Mouse (Mus musculus) kidney, embryonic 14.5 days (tissue): ENCODE measurements at regions not wholly inside any gene's neighbourhood (a gene's known extent, or its start where the extent isn't known, plus 50 kb on each side); places are given as distances from the start of the nearest gene placed in this dataset.

Experiments
- ATAC-seq: fragments of 200-750 bp; cut with Nextera tagmentation; 2 replicates; pipeline ENCODE4 v1.8.0; 2017; ENCODE audit warnings: moderate number of reproducible peaks, mild to moderate bottlenecking, moderate TSS enrichment, moderate library complexity; ENCODE audit not compliant: low FRiP score, low TSS enrichment
- H3K27ac ChIP-seq: fragments of 300-500 bp; sonication (generic); 2 replicates; pipeline ENCODE4 v1.5.1; 2014; ENCODE audit warnings: low read depth, mild to moderate bottlenecking, low read length, moderate library complexity, mixed read lengths
- H3K27me3 ChIP-seq: fragments of 300-500 bp; sonication (generic); 2 replicates; pipeline ENCODE4 v1.6.1; 2014; ENCODE audit warnings: mild to moderate bottlenecking, low read length; ENCODE audit not compliant: control insufficient read depth, insufficient read depth
- H3K36me3 ChIP-seq: fragments of 300-500 bp; sonication (generic); 2 replicates; pipeline ENCODE4 v1.6.1; 2014; ENCODE audit warnings: low read length, mixed read lengths; ENCODE audit not compliant: control insufficient read depth, insufficient read depth
- H3K4me1 ChIP-seq: fragments of 300-500 bp; sonication (generic); 2 replicates; pipeline ENCODE4 v1.6.1; 2014; ENCODE audit warnings: low read length, mixed read lengths; ENCODE audit not compliant: control insufficient read depth, insufficient read depth
- H3K4me2 ChIP-seq: fragments of 300-500 bp; sonication (generic); replicated peaks from 2 replicates; pipeline ENCODE4 v1.6.1; 2014; ENCODE audit warnings: low read depth, mild to moderate bottlenecking, low read length
- H3K4me3 ChIP-seq: fragments of 300-500 bp; sonication (generic); 2 replicates; pipeline ENCODE4 v1.5.1; 2014; ENCODE audit warnings: mild to moderate bottlenecking, low read length
- H3K9ac ChIP-seq: fragments of 300-500 bp; sonication (generic); 2 replicates; pipeline ENCODE4 v1.6.1; 2014; ENCODE audit warnings: low read depth, mild to moderate bottlenecking, low read length, moderate library complexity
- H3K9me3 ChIP-seq: fragments of 300-500 bp; sonication (generic); 2 replicates; pipeline ENCODE4 v1.6.1; 2016; ENCODE audit warnings: low read length; ENCODE audit not compliant: control insufficient read depth
- WGBS: fragments of 180-500 bp; shearing (Covaris S2); extraction: QIAGEN DNeasy Blood & Tissue Kit; methylation state at CpG from one replicate; pipeline ENCODE4 v1.1.7; 2014; 5-methylcytosine and 5-hydroxymethylcytosine counted together

DNA sequence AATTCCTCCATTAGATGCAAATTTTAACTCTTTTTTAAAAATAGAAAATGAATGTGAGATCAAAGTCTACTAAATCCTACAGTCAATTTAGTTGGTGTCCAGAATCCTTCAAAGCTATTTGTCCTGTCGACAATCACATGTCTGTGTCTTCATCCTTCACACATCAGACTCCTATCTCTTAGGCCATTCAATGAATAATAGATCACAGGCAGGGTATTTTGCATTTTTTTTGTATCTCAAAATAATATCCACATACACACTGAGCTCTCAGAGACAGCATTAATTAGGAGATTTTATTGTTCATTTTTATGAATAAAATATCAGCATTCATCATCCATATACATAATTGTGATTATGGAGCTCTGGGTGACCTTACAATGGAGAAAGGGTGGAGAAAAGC, 427.2 kb downstream of the Hao1 start:
- no peak overlapping the region for H3K27ac ChIP-seq
- H3K9ac ChIP-seq = no peak overlapping the region
- no peak overlapping the region for H3K4me2 ChIP-seq
- H3K4me1 ChIP-seq = no peaks in the 10 kb centered on the region
- H3K4me3 ChIP-seq = no peak overlapping the region
- H3K9me3 ChIP-seq = no peaks in the 10 kb centered on the region
- no peak for ATAC-seq
- H3K36me3 ChIP-seq = no peaks in the 10 kb centered on the region
- no peaks in the 10 kb centered on the region for H3K27me3 ChIP-seq
- WGBS = 74% methylated on average over 1 of the region's 1 CpGs

DNA sequence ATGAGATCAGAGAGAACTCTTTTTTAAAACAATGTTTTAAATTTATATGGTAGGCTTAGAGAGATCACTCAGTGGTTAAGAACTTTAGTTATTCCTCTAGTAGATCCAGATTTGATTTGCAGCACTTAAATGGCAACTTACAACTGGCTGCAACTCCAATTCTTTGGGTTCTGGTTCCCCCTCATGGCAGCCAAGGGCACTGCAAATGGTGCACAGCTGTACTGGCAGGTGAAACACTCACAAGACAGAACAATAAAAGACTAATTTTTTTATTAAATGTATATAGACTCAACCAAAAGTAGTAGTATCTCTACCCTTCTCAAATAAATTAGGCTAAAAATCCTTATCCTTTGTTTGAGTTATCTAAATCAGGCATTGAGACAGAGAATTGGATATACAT, 446.9 kb downstream of the Hao1 start:
- no peaks in the 10 kb centered on the region for H3K9me3 ChIP-seq
- H3K27ac ChIP-seq = no peak overlapping the region
- H3K4me3 ChIP-seq = no peak overlapping the region
- H3K36me3 ChIP-seq = no peaks in the 10 kb centered on the region
- no peak overlapping the region for H3K4me2 ChIP-seq
- ATAC-seq = no peak
- no peaks in the 10 kb centered on the region for H3K4me1 ChIP-seq
- H3K9ac ChIP-seq = no peak overlapping the region
- H3K27me3 ChIP-seq = no peaks in the 10 kb centered on the region

- no peak overlapping the region for H3K9ac ChIP-seq
- no peaks in the 10 kb centered on the region for H3K36me3 ChIP-seq
- no peaks in the 10 kb centered on the region for H3K9me3 ChIP-seq
- H3K4me2 ChIP-seq = no peak overlapping the region
- H3K4me3 ChIP-seq = no peak overlapping the region
- H3K27me3 ChIP-seq = no peaks in the 10 kb centered on the region
- no peaks in the 10 kb centered on the region for H3K4me1 ChIP-seq
- 90% methylated on average over 2 of the region's 2 CpGs for WGBS
- no peak overlapping the region for H3K27ac ChIP-seq
- ATAC-seq = no peak
Measured at GRCm38 (mm10) chr2:134088374-134088773, 465.8 kb downstream of the Hao1 start.

DNA sequence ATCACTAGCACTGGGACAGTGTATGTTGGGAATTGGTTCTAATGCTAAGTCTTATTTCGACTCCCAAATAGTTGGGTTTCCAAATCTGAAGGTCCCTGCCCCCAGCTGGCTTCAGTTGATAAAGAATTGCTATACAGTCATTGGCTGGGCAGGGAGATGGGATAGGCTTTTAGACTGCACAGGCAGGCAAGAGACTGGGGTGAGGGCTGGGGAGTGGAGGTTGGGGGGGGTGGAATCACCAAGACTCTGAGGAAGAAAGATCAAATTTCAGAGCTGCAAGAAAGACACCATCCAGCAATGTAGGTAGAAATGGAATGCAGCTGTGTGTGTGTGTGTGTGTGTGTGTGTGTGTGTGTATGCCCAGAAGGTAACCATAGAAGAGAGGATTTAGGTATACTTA, 474.0 kb downstream of the Hao1 start:
- Histone ChIP-seq H3K36me3 (no peaks in the 10 kb centered on the region), H3K4me2 (no peak overlapping the region), H3K27me3 (no peaks in the 10 kb centered on the region), H3K4me1 (no peaks in the 10 kb centered on the region), H3K9me3 (no peaks in the 10 kb centered on the region), H3K27ac (no peak overlapping the region), H3K4me3 (no peak overlapping the region), H3K9ac (no peak overlapping the region)
- no peak for ATAC-seq
- 62% methylated on average over 1 of the region's 1 CpGs for WGBS

DNA sequence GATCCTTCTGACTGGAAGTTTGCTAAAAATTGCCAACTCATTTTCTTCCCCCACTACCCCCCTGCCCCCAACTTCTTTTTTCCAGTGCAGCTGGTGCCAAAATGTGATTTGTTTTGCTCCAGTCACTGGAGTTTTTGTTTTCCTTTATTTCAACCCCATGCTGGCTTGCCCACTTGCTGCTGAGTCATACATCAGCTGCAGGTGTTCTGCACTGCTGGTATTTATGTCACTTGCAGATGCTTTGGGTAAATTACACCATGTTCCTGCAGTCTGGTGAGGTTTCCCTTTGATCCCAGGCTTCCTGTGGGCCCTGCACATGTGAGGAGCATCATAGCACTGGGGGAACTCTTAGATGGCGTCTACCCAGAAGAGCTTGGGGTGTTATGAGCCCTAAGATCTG, 476.2 kb downstream of the Hao1 start:
- Histone ChIP-seq H3K4me1 (no peaks in the 10 kb centered on the region), H3K9ac (no peak overlapping the region), H3K4me2 (no peak overlapping the region), H3K27ac (no peak overlapping the region), H3K9me3 (no peaks in the 10 kb centered on the region), H3K27me3 (no peaks in the 10 kb centered on the region), H3K4me3 (no peak overlapping the region), H3K36me3 (no peaks in the 10 kb centered on the region)
- no peak for ATAC-seq
- WGBS = 49% methylated on average over 1 of the region's 1 CpGs

GRCm38 (mm10) chr2:134067910-134068335, 486.2 kb downstream of the Hao1 start:
- no peak overlapping the region for H3K27ac ChIP-seq
- no peaks in the 10 kb centered on the region for H3K9me3 ChIP-seq
- H3K27me3 ChIP-seq = no peaks in the 10 kb centered on the region
- H3K4me1 ChIP-seq = no peaks in the 10 kb centered on the region
- WGBS = 80% methylated on average over 8 of the region's 8 CpGs
- H3K4me3 ChIP-seq = no peak overlapping the region
- no peaks in the 10 kb centered on the region for H3K36me3 ChIP-seq
- no peak for ATAC-seq
- no peak overlapping the region for H3K4me2 ChIP-seq
- no peak overlapping the region for H3K9ac ChIP-seq

DNA sequence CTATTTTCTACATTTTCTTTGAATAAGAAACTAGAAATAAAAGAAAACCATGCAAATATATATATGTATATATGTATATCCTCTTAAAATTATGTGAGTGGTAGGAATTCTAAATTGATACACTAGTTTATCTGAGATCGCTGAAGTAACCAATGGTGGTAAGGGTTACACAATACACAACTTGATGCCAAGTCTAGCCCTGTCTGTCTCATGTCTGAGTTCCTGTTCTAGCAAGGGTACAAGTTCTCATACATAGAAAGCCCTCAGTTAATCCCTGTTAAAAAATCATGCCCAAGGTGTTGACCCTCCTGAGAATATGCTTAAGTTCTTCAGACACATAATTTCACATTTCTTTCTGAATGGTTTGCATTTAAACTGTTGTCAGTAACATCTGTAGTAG, 486.8 kb downstream of the Hao1 start:
- H3K4me3 ChIP-seq = no peak overlapping the region
- 93% methylated on average over 1 of the region's 1 CpGs for WGBS
- no peak overlapping the region for H3K9ac ChIP-seq
- no peak for ATAC-seq
- no peaks in the 10 kb centered on the region for H3K4me1 ChIP-seq
- H3K36me3 ChIP-seq = no peaks in the 10 kb centered on the region
- H3K27me3 ChIP-seq = no peaks in the 10 kb centered on the region
- H3K9me3 ChIP-seq = no peaks in the 10 kb centered on the region
- no peak overlapping the region for H3K4me2 ChIP-seq
- H3K27ac ChIP-seq = no peak overlapping the region

- Histone ChIP-seq H3K27ac (no peak overlapping the region), H3K36me3 (no peaks in the 10 kb centered on the region), H3K4me2 (no peak overlapping the region), H3K9ac (no peak overlapping the region), H3K9me3 (no peaks in the 10 kb centered on the region), H3K4me1 (no peaks in the 10 kb centered on the region), H3K27me3 (no peaks in the 10 kb centered on the region), H3K4me3 (no peak overlapping the region)
- no peak for ATAC-seq
- 87% methylated on average over 2 of the region's 2 CpGs for WGBS
Measured at GRCm38 (mm10) chr2:134059916-134060618, 494.1 kb downstream of the Hao1 start.

- 79% methylated on average over 6 of the region's 6 CpGs for WGBS
- no peak overlapping the region for H3K4me3 ChIP-seq
- H3K36me3 ChIP-seq = no peaks in the 10 kb centered on the region
- H3K9me3 ChIP-seq = no peaks in the 10 kb centered on the region
- H3K27me3 ChIP-seq = no peaks in the 10 kb centered on the region
- H3K4me2 ChIP-seq = no peak overlapping the region
- no peaks in the 10 kb centered on the region for H3K4me1 ChIP-seq
- no peak overlapping the region for H3K9ac ChIP-seq
- H3K27ac ChIP-seq = no peak overlapping the region
- ATAC-seq = no peak
Measured at GRCm38 (mm10) chr2:134036359-134036874, 484.5 kb downstream of the Bmp2 start.
